Mouse (Mus musculus) liver, embryonic 13.5 days (tissue): ENCODE results near the gene Gm15107. TPM values are rescaled to one million over a fixed set of nuclear protein-coding genes. Genes with fewer than 3 reads are reported as not detected.
"Not testable (repeated sequence)": the region's sequence is repeated elsewhere in the genome, so short reads cannot be mapped to it uniquely, and the experiment has no call there.

Experiments
- ATAC-seq: fragments of 200-750 bp; cut with Nextera tagmentation; 2 replicates; pipeline ENCODE4 v1.8.0; 2017; ENCODE audit warnings: low read depth, mild to moderate bottlenecking, moderate number of reproducible peaks, moderate library complexity
- DNase-seq: peaks from one replicate; pipeline ENCODE4 v3.0.0; 2022
- H3K27ac ChIP-seq: fragments of 300-500 bp; sonication (generic); 2 replicates; pipeline ENCODE4 v1.5.1; 2015; ENCODE audit warnings: moderate library complexity, mild to moderate bottlenecking, inconsistent platforms
- H3K27me3 ChIP-seq: fragments of 300-500 bp; sonication (generic); 2 replicates; pipeline ENCODE4 v1.6.1; 2015; ENCODE audit warnings: mild to moderate bottlenecking, inconsistent platforms
- H3K36me3 ChIP-seq: fragments of 300-500 bp; sonication (generic); 2 replicates; pipeline ENCODE4 v1.6.1; 2015; ENCODE audit warnings: mild to moderate bottlenecking, inconsistent platforms
- H3K4me1 ChIP-seq: fragments of 300-500 bp; sonication (generic); replicated peaks from 2 replicates; pipeline ENCODE4 v1.6.1; 2015; ENCODE audit warnings: inconsistent platforms
- H3K4me2 ChIP-seq: fragments of 300-500 bp; sonication (generic); 2 replicates; pipeline ENCODE4 v1.6.1; 2015; ENCODE audit warnings: inconsistent platforms, mild to moderate bottlenecking, moderate library complexity
- H3K4me3 ChIP-seq: fragments of 300-500 bp; sonication (generic); replicated peaks from 2 replicates; pipeline ENCODE4 v1.5.1; 2015; ENCODE audit warnings: mild to moderate bottlenecking, inconsistent platforms
- H3K9ac ChIP-seq: fragments of 300-500 bp; sonication (generic); 2 replicates; pipeline ENCODE4 v1.6.1; 2015; ENCODE audit warnings: mild to moderate bottlenecking, inconsistent platforms
- H3K9me3 ChIP-seq: fragments of 300-500 bp; sonication (generic); replicated peaks from 2 replicates; pipeline ENCODE4 v1.6.1; 2016; ENCODE audit warnings: inconsistent platforms
- WGBS: fragments of 180-500 bp; shearing (Covaris S2); methylation state at CpG from one replicate; pipeline ENCODE4 v1.1.7; 2015; ENCODE audit not compliant: insufficient replicate concordance; 5-methylcytosine and 5-hydroxymethylcytosine counted together
- polyA plus RNA-seq: library from polyadenylated mRNA; unstranded; fragments of >200 nt; fragmentation: Nextera tagmentation; extraction: Ambion mirVana; gene quantifications from 2 replicates; pipeline ENCODE4 v1.2.1, GENCODE M21; 2015

Gm15107 gene
- polyA plus RNA-seq: not detected in 2 replicates

- not testable (repeated sequence) for DNase-seq
- 73% methylated on average over 1 of the region's 6 CpGs for WGBS
These were observed at the start of gene Gm15107 for GRCm38 (mm10) chrX:148180424-148180823. TSS of gene Gm15107 (plus strand) at chrX:148180724.

More at GRCm38 (mm10) chrX:148180424-148180823, at the start of gene Gm15107:
- H3K4me2 ChIP-seq, H3K4me3 ChIP-seq, ATAC-seq, H3K9ac ChIP-seq, H3K36me3 ChIP-seq, H3K27ac ChIP-seq, H3K4me1 ChIP-seq, H3K9me3 ChIP-seq, H3K27me3 ChIP-seq: not testable (repeated sequence)

Other genes starting within 250 kb of the Gm15107 start
- gene Gm15080, start 187.7 kb upstream of the Gm15107 start, polyA plus RNA-seq: not detected in 2 replicates